Mouse (Mus musculus) hindbrain, embryonic 11.5 days (tissue): Measurements from ENCODE around the gene Ypel2. TPM values are rescaled to one million over a fixed set of nuclear protein-coding genes. Genes with fewer than 3 reads are reported as not detected.
A peak's percentile ranks its signal among the peaks of the same experiment; 100 is the strongest.

Experiments
- ATAC-seq: fragments of 200-750 bp; cut with Nextera tagmentation; 2 replicates; pipeline ENCODE4 v1.8.0; 2017; ENCODE audit warnings: mild to moderate bottlenecking, moderate TSS enrichment, moderate library complexity; ENCODE audit not compliant: low FRiP score
- DNase-seq: peaks from one replicate; pipeline ENCODE4 v3.0.0-alpha.2; 2015; ENCODE audit warnings: low spot score
- H3K27ac ChIP-seq: fragments of 300-500 bp; sonication (generic); 2 replicates; pipeline ENCODE4 v1.5.1; 2014; ENCODE audit warnings: mild to moderate bottlenecking, low read depth, low read length
- H3K27me3 ChIP-seq: fragments of 300-500 bp; sonication (generic); 2 replicates; pipeline ENCODE4 v1.6.1; 2014; ENCODE audit warnings: mild to moderate bottlenecking, low read length, moderate library complexity, mixed read lengths; ENCODE audit not compliant: control insufficient read depth, insufficient read depth
- H3K36me3 ChIP-seq: fragments of 300-500 bp; sonication (generic); 2 replicates; pipeline ENCODE4 v1.6.1; 2014; ENCODE audit warnings: mild to moderate bottlenecking, low read length, moderate library complexity, mixed read lengths; ENCODE audit not compliant: control insufficient read depth, insufficient read depth
- H3K4me1 ChIP-seq: fragments of 300-500 bp; sonication (generic); replicated peaks from 2 replicates; pipeline ENCODE4 v1.6.1; 2014; ENCODE audit warnings: low read length, mixed read lengths; ENCODE audit not compliant: control insufficient read depth, insufficient read depth
- H3K4me2 ChIP-seq: fragments of 300-500 bp; sonication (generic); replicated peaks from 2 replicates; pipeline ENCODE4 v1.6.1; 2014; ENCODE audit warnings: mild to moderate bottlenecking, low read depth, low read length
- H3K4me3 ChIP-seq: fragments of 300-500 bp; sonication (generic); 2 replicates; pipeline ENCODE4 v1.5.1; 2014; ENCODE audit warnings: low read depth, low read length
- H3K9ac ChIP-seq: fragments of 300-500 bp; sonication (generic); 2 replicates; pipeline ENCODE4 v1.6.1; 2014; ENCODE audit warnings: low read depth, low read length
- H3K9me3 ChIP-seq: fragments of 300-500 bp; sonication (generic); 2 replicates; pipeline ENCODE4 v1.6.1; 2016; ENCODE audit warnings: low read length; ENCODE audit not compliant: control insufficient read depth
- WGBS: fragments of 180-500 bp; shearing (Covaris S2); extraction: QIAGEN DNeasy Blood & Tissue Kit; methylation state at CpG from one replicate; pipeline ENCODE4 v1.1.7; 2014; 5-methylcytosine and 5-hydroxymethylcytosine counted together
- polyA plus RNA-seq: library from polyadenylated mRNA; unstranded; fragments of >200 nt; fragmentation: Nextera tagmentation; extraction: Ambion mirVana; gene quantifications from 2 replicates; pipeline ENCODE4 v1.2.1, GENCODE M21; 2014

Ypel2 gene
- polyA plus RNA-seq, 1 experiment from 2014 or later, result 6.8 TPM

GRCm38 (mm10) chr11:86924629-86925028 is 68.9 kb downstream of the Ypel2 start:
- no peak overlapping the region for H3K9ac ChIP-seq
- H3K36me3 ChIP-seq, result no peaks in the 10 kb centered on the region
- DNase-seq, result no peak
- H3K27ac ChIP-seq, result no peak overlapping the region
- H3K4me1 ChIP-seq, result no peaks in the 10 kb centered on the region
- no peak overlapping the region for H3K4me3 ChIP-seq
- 75% methylated on average over 3 of the region's 3 CpGs for WGBS
- no peaks in the 10 kb centered on the region for H3K27me3 ChIP-seq
- H3K4me2 ChIP-seq, result no peak overlapping the region
- no peak for ATAC-seq
- H3K9me3 ChIP-seq, result no peaks in the 10 kb centered on the region

- Histone ChIP-seq H3K4me3 (no peak overlapping the region), H3K27ac (no peak overlapping the region), H3K4me2 (no peak overlapping the region), H3K27me3 (no peaks in the 10 kb centered on the region), H3K4me1 (no peaks in the 10 kb centered on the region), H3K36me3 (no peaks in the 10 kb centered on the region), H3K9ac (no peak overlapping the region), H3K9me3 (no peaks in the 10 kb centered on the region)
- DNase-seq (no peak), ATAC-seq (no peak)
- WGBS, result 70% methylated on average over 2 of the region's 2 CpGs
Observed at GRCm38 (mm10) chr11:86923654-86924053, 69.9 kb downstream of the Ypel2 start.

- H3K4me3 ChIP-seq, result no peak overlapping the region
- no peaks in the 10 kb centered on the region for H3K4me1 ChIP-seq
- no peak overlapping the region for H3K9ac ChIP-seq
- 87% methylated on average over 2 of the region's 2 CpGs for WGBS
- no peaks in the 10 kb centered on the region for H3K9me3 ChIP-seq
- H3K4me2 ChIP-seq, result no peak overlapping the region
- ATAC-seq (no peak), DNase-seq (no peak)
- H3K27me3 ChIP-seq, result no peaks in the 10 kb centered on the region
- no peak overlapping the region for H3K27ac ChIP-seq
- H3K36me3 ChIP-seq, result no peaks in the 10 kb centered on the region
Observed at GRCm38 (mm10) chr11:86922029-86922428, 71.5 kb downstream of the Ypel2 start.

DNA sequence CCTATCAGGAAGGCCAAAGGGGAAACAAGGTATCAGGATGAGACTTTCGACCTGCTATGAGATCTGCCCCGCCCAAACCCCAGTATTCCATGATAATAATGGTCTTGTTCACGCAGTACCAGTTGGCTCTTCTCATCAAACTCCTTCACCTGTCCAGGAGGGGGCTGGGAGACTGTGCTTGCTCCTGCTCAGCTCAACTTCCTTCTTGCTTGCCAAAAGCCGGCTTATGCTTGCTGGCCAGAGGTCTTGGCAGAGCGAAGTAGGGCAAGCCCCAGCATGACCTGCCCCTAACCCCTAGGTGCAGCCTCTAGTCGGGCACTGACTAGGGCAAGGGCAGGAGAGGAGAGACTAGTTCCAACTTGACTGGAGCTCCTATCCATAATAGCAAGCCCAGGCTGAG is 72.2 kb downstream of the Ypel2 start:
- WGBS, result 89% methylated on average over 6 of the region's 6 CpGs
- H3K27ac ChIP-seq, result no peak overlapping the region
- DNase-seq, result no peak

DNA sequence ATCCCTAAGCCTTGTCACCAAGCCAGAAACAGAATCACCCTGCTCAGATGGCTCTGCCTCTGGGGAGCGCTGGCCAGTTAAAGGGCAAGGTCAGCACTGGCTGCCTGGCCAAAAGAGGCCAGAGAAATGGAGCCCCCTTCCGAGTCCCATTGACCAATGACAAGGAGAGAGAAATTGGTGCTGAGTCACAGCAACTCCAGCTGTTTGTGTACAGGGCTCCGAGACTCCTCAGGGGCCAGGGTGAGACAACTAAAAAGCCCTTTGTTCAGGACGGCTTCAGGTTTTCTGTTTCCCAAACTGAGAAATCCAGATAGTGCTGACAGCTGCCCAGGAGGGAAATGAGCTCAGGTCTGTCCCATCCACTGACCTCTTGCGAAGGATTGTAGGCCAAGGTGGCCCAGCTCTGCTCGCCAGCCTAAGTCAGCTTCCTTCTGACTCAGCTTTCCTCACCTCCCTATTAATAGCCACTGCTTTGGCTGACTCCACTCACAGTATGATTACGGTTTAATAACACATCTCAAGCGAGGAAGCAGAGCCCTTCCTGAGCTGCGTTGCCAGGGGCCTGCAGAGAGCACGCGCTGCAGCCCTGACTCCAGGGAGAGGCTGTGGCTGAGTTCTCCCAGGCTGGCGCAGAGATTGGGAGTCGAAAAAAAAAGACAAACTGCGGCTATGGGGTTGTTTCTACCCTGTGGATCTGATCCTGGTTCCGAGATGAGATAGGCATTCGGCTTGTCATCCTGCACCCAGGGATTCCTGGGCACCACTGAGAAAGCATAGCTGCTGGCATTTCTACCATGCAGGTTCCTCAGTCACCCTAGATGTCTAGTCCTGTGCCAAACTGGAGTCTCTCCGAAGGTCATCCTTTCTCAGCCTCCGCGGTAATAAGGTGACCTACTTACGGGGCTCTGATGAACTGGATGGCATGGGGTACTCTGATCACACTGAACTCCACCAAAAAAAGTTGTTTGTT is 73.1 kb downstream of the Ypel2 start:
- Histone ChIP-seq H3K9me3 (no peaks in the 10 kb centered on the region), H3K27me3 (no peaks in the 10 kb centered on the region), H3K36me3 (no peaks in the 10 kb centered on the region), H3K4me2 (no peak overlapping the region), H3K4me1 (no peaks in the 10 kb centered on the region), H3K9ac (no peak overlapping the region), H3K4me3 (no peak overlapping the region), H3K27ac (0 out of 2 replicates have a peak overlapping the region, but pooled peaks have one; percentile 1)
- WGBS, result 70% methylated on average over 20 of the region's 20 CpGs
- peak; percentile 18 for DNase-seq
- no peak for ATAC-seq

More for the DNA sequence above, 72.2 kb downstream of the Ypel2 start:
- H3K36me3 ChIP-seq, result no peaks in the 10 kb centered on the region
- no peaks in the 10 kb centered on the region for H3K9me3 ChIP-seq
- H3K27me3 ChIP-seq, result no peaks in the 10 kb centered on the region
- H3K4me3 ChIP-seq, result no peak overlapping the region
- no peak overlapping the region for H3K4me2 ChIP-seq
- H3K9ac ChIP-seq, result no peak overlapping the region
- H3K4me1 ChIP-seq, result no peaks in the 10 kb centered on the region
- ATAC-seq, result no peak

DNA sequence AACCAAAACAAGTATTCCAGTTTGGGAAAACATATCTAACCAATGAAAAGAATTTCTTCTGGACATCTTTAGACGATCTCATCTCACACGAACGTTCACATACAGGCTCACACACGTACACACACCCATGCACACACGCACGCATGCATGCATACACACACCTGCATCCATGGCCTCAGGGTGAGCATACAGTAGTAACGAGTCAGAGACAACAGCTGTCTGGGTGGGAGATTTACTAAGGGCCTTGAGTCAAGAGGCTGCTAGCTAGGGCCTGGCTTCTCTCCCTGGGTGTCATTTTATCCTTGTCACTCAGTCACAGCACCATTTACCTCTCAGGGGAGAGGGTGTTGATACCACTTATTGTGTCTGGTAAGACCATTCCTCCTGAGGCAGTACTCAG is 74.0 kb downstream of the Ypel2 start:
- Histone ChIP-seq H3K9me3 (no peaks in the 10 kb centered on the region), H3K27ac (no peak overlapping the region), H3K9ac (no peak overlapping the region), H3K4me2 (no peak overlapping the region), H3K36me3 (no peaks in the 10 kb centered on the region), H3K4me1 (no peaks in the 10 kb centered on the region), H3K27me3 (no peaks in the 10 kb centered on the region), H3K4me3 (no peak overlapping the region)
- no peak for ATAC-seq
- DNase-seq, result no peak
- 92% methylated on average over 7 of the region's 7 CpGs for WGBS

DNA sequence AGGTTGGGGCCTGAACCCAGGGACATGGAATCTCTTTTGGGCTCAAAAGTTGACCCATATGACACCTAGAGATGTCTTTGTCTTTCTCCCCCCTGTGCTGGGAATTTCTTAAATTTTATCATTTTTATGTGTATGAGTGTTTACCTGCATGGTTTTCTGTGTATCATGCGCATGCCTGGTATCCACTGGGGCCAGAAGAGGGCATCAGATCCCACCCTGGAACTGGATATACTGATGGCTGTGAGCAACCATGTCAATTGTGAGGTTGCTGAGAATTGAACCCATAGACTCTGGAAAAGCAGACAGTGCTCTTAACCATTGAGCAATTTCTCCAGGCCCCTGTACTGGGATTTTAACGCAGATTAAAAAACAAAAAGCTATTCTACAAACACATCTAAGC is 76.0 kb downstream of the Ypel2 start:
- WGBS, result 92% methylated on average over 2 of the region's 2 CpGs
- DNase-seq (no peak), ATAC-seq (no peak)
- H3K4me3 ChIP-seq, result no peak overlapping the region
- no peaks in the 10 kb centered on the region for H3K4me1 ChIP-seq
- no peak overlapping the region for H3K27ac ChIP-seq
- no peaks in the 10 kb centered on the region for H3K9me3 ChIP-seq
- H3K36me3 ChIP-seq, result no peaks in the 10 kb centered on the region
- no peak overlapping the region for H3K4me2 ChIP-seq
- no peaks in the 10 kb centered on the region for H3K27me3 ChIP-seq
- no peak overlapping the region for H3K9ac ChIP-seq

- H3K4me1 ChIP-seq, result no peaks in the 10 kb centered on the region
- no peak overlapping the region for H3K27ac ChIP-seq
- no peak for ATAC-seq
- no peaks in the 10 kb centered on the region for H3K27me3 ChIP-seq
- no peak overlapping the region for H3K4me3 ChIP-seq
- H3K9me3 ChIP-seq, result no peaks in the 10 kb centered on the region
- no peak for DNase-seq
- H3K36me3 ChIP-seq, result no peaks in the 10 kb centered on the region
- H3K4me2 ChIP-seq, result no peak overlapping the region
- WGBS, result 84% methylated on average over 8 of the region's 8 CpGs
- H3K9ac ChIP-seq, result no peak overlapping the region
Observed at GRCm38 (mm10) chr11:86916596-86917249, 76.8 kb downstream of the Ypel2 start.
